Mouse (Mus musculus) forebrain, embryonic 16.5 days (tissue): ENCODE results near the gene Gm28374. TPM values are rescaled to one million over a fixed set of nuclear protein-coding genes. Genes with fewer than 3 reads are reported as not detected.
A peak's percentile ranks its signal among the peaks of the same experiment; 100 is the strongest.

Experiments used
- ATAC-seq: fragments of 200-750 bp; cut with Nextera tagmentation; 2 replicates; pipeline ENCODE4 v1.8.0; 2017; ENCODE audit warnings: mild to moderate bottlenecking, moderate library complexity
- H3K27ac ChIP-seq: fragments of 300-500 bp; sonication (generic); 2 replicates; pipeline ENCODE4 v1.5.1; 2014; ENCODE audit warnings: low read length, control low read depth
- H3K27me3 ChIP-seq: fragments of 300-500 bp; sonication (generic); replicated peaks from 2 replicates; pipeline ENCODE4 v1.6.1; 2014; ENCODE audit warnings: low read length; ENCODE audit not compliant: control insufficient read depth, insufficient read depth
- H3K36me3 ChIP-seq: fragments of 300-500 bp; sonication (generic); 2 replicates; pipeline ENCODE4 v1.6.1; 2014; ENCODE audit not compliant: control insufficient read depth, insufficient read depth
- H3K4me1 ChIP-seq: fragments of 300-500 bp; sonication (generic); replicated peaks from 2 replicates; pipeline ENCODE4 v1.6.1; 2014; ENCODE audit warnings: low read length; ENCODE audit not compliant: control insufficient read depth, insufficient read depth
- H3K4me2 ChIP-seq: fragments of 300-500 bp; sonication (generic); 2 replicates; pipeline ENCODE4 v1.6.1; 2014; ENCODE audit warnings: mild to moderate bottlenecking, low read length, control low read depth
- H3K4me3 ChIP-seq: fragments of 300-500 bp; sonication (generic); replicated peaks from 2 replicates; pipeline ENCODE4 v1.5.1; 2014; ENCODE audit warnings: mild to moderate bottlenecking, low read length, control low read depth
- H3K9ac ChIP-seq: fragments of 300-500 bp; sonication (generic); replicated peaks from 2 replicates; pipeline ENCODE4 v1.6.1; 2014; ENCODE audit warnings: low read depth, low read length, control low read depth
- H3K9me3 ChIP-seq: fragments of 300-500 bp; sonication (generic); 2 replicates; pipeline ENCODE4 v1.6.1; 2016; ENCODE audit warnings: low read length; ENCODE audit not compliant: control insufficient read depth
- WGBS: fragments of 180-500 bp; shearing (Covaris S2); extraction: QIAGEN DNeasy Blood & Tissue Kit; methylation state at CpG from one replicate; pipeline ENCODE4 v1.1.7; 2014; 5-methylcytosine and 5-hydroxymethylcytosine counted together
- polyA plus RNA-seq: library from polyadenylated mRNA; unstranded; fragments of >200 nt; fragmentation: Nextera tagmentation; extraction: Ambion mirVana; gene quantifications from 2 replicates; pipeline ENCODE4 v1.2.1, GENCODE M21; 2015

Gm28374 gene
- polyA plus RNA-seq, 1 experiment from 2014 or later, result 3.1 TPM

DNA sequence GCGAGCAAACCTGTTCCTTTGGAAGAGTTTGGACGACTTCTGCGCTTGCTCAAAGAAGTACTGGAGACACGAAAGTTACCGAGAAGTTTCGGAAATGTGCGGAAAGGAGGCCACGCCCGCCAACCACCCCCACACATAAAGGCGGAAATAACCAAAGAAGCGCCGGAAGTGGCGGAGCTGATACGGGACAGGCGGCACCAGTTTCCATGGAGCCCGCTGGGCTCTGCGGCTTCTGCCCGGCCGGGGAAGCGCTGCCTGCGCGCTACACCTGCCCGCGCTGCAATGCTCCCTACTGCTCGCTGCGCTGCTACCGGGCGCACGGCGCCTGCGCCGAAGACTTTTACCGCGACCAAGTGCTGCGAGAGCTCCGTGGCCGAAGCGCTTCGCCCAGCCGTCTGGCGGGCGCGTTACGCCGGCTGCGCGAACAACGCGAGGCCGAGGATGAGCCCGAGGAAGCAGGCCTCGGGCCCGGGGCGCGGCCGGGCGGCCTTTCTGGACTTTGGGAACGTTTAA is 21.0 kb downstream of the Gm28374 start, which contains the start of gene Znhit2:
Gene Znhit2 (plus strand): TSS at position 172 of the 513 bp plus-strand sequence.
- peak within 1 kb of the TSS; percentile 100 for H3K4me2 ChIP-seq
- H3K9me3 ChIP-seq, result no peaks in the 10 kb centered on the region
- H3K4me3 ChIP-seq, result peak within 1 kb of the TSS; percentile 90
- peak; percentile 79 for ATAC-seq
- H3K36me3 ChIP-seq, result no peaks in the 10 kb centered on the region
- peak within 1 kb of the TSS; percentile 91 for H3K9ac ChIP-seq
- under 1% methylated on average over 58 of the region's 58 CpGs for WGBS
- H3K4me1 ChIP-seq, result peaks cover 40% of the 10 kb centered on the region
- peak within 1 kb of the TSS; percentile 82 for H3K27ac ChIP-seq
- no peaks in the 10 kb centered on the region for H3K27me3 ChIP-seq

DNA sequence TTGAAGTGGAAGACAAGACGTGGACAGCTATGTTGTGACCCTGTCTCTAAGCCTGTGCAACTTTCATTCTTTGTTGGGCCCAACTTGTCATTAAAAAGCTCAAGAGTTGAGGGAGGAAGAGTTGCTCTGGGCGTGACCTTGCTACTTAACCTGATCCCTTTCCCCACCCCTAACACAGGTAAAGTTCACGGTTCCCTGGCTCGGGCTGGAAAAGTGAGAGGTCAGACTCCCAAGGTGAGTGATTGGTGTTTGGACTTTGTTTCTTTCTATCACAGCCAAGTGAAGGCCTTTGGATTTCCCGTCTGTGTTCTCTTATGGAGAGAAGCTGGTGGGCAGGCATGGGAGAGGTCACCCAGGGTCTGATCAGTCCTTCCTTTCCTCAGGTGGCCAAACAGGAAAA is 23.1 kb downstream of the Gm28374 start:
- no peaks in the 10 kb centered on the region for H3K9me3 ChIP-seq
- 83% methylated on average over 5 of the region's 5 CpGs for WGBS
- no peak overlapping the region for H3K4me3 ChIP-seq
- no peak overlapping the region for H3K27ac ChIP-seq
- H3K4me2 ChIP-seq, result peak overlapping the region; percentile 93; the same call in 1 of the 2 replicates
- no peaks in the 10 kb centered on the region for H3K27me3 ChIP-seq
- H3K4me1 ChIP-seq, result peaks cover 39% of the 10 kb centered on the region
- ATAC-seq, result no peak
- H3K9ac ChIP-seq, result no peak overlapping the region
- no peaks in the 10 kb centered on the region; the same call in 1 of the 2 replicates for H3K36me3 ChIP-seq

DNA sequence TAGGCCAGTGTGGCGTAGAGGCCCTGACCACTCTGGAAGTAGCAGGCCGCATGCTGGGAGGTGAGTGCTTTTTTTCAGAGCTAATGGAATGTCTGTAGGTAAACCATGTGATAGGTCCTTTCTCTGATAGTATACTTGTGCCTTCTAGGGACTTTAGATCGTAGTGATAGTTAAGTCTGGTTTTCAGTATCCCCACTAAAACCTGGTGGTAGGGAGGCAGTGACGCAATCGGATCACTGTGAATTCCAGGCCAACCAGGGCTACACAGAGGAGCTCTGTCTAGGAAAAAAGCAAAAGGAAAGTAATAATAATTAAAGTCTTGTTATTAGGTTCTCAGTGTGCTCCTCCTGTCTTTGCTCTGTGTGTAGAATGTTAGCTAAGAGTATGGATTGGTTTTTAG is 23.5 kb downstream of the Gm28374 start:
- Histone ChIP-seq H3K4me3 (peak overlapping the region; percentile 85), H3K4me1 (peaks cover 39% of the 10 kb centered on the region), H3K9ac (peak overlapping the region; percentile 85), H3K9me3 (no peaks in the 10 kb centered on the region), H3K27me3 (no peaks in the 10 kb centered on the region), H3K4me2 (peak overlapping the region; percentile 93), H3K27ac (no peak overlapping the region), H3K36me3 (peaks cover 3% of the 10 kb centered on the region; the same call in 1 of the 2 replicates)
- no peak for ATAC-seq
- WGBS, result 35% methylated on average over 5 of the region's 5 CpGs

DNA sequence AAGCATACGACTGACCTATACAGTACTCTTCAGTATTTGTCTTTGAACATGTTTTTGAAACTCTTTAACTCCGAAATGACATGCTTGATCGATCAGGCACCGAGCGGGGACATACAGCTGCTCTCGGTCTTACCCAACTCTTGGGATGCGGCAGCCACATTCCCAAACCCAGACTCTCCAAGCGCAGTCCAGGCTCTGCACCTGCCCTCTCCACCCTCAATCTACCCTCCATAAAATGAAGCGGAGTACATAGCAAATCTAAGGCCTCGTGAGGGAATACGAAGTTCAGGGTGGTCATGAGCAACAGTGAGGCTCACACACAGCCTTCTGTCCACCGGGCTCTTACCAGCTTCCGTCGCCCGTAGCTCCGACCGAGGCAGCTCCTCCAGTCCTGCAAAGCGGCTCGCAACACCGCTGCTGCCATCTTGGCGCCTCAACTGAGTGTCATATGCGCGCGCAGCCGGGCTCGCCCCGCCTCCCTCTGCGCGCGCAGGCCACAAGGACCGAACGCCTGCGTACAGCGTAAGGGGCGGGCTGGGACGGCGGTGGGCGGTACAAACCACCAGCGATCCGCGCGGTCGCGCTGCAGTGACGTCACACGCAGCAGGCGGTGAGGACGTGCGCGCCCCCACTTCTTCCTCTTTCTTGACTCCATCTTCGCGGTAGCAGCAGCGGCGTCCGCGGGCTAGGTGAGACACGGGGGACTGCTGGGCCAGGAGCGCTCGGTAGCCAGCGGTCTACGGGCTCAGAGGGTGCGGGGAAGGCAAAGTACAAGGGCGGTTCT is 24.6 kb downstream of the Gm28374 start, which contains the start of the genes Mrpl49 and Fau:
Gene Mrpl49 (minus strand): TSS at position 473 of the 784 bp plus-strand sequence.
Gene Fau (plus strand): TSS at position 532 of the 784 bp plus-strand sequence.
- H3K9me3 ChIP-seq, result no peaks in the 10 kb centered on the region
- H3K27ac ChIP-seq, result peak within 1 kb of the TSS; percentile 64
- WGBS, result under 1% methylated on average over 63 of the region's 63 CpGs
- H3K27me3 ChIP-seq, result no peaks in the 10 kb centered on the region
- H3K9ac ChIP-seq, result peak within 1 kb of the TSS; percentile 85
- ATAC-seq, result peak; percentile 87
- peak within 1 kb of the TSS; percentile 85 for H3K4me3 ChIP-seq
- H3K36me3 ChIP-seq, result peaks cover 12% of the 10 kb centered on the region
- H3K4me2 ChIP-seq, result peak within 1 kb of the TSS; percentile 93
- H3K4me1 ChIP-seq, result peaks cover 34% of the 10 kb centered on the region

DNA sequence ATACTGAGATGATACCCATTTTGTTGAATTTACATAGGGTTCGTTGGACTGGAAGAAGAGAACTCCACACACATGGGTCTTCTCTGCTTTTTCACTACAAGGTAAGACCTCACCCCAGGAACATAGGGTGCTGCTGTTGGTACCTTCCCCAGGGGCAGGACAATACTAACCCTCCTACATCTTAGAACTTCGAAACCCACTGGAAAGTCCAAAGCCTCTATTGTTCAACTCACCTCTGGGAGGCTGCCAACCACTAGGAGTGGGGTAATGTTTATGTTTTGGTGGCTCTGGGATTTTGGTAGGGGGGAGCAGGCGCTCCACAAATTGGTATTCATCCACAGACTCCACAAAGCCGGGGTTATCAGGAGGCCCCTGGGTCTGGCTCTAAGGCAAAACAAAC is 25.4 kb downstream of the Gm28374 start:
- Histone ChIP-seq H3K36me3 (peaks cover 18% of the 10 kb centered on the region), H3K27me3 (no peaks in the 10 kb centered on the region), H3K4me1 (peaks cover 26% of the 10 kb centered on the region), H3K4me3 (peak overlapping the region; percentile 85), H3K4me2 (peak overlapping the region; percentile 86), H3K9ac (peak overlapping the region; percentile 85), H3K9me3 (no peaks in the 10 kb centered on the region), H3K27ac (no peak overlapping the region)
- 35% methylated on average over 4 of the region's 4 CpGs for WGBS
- ATAC-seq, result no peak

DNA sequence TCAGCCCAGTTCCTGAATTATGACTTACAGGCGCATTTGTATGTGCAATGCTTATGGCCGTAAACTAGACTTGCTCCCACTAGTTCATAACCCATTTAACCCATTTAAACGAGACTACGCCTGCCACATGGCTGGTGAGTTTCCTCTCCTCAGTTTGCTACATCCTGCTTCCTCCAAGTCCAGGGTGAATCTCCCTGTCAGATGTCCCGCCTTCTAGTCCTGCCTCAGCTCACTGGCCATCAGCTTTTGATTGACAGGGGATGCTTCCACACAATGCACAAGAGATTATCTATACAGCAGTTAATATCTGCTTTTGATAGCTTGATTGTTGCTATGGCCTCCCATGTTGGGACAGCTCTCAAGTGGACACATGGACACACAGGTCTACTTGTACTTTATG is 27.8 kb downstream of the Gm28374 start:
- Histone ChIP-seq H3K27me3 (no peaks in the 10 kb centered on the region), H3K4me3 (no peak overlapping the region), H3K4me1 (peaks cover 21% of the 10 kb centered on the region), H3K9me3 (no peaks in the 10 kb centered on the region), H3K36me3 (peaks cover 35% of the 10 kb centered on the region), H3K27ac (no peak overlapping the region), H3K9ac (no peak overlapping the region), H3K4me2 (no peak overlapping the region)
- no peak for ATAC-seq
- 90% methylated on average over 5 of the region's 5 CpGs for WGBS

DNA sequence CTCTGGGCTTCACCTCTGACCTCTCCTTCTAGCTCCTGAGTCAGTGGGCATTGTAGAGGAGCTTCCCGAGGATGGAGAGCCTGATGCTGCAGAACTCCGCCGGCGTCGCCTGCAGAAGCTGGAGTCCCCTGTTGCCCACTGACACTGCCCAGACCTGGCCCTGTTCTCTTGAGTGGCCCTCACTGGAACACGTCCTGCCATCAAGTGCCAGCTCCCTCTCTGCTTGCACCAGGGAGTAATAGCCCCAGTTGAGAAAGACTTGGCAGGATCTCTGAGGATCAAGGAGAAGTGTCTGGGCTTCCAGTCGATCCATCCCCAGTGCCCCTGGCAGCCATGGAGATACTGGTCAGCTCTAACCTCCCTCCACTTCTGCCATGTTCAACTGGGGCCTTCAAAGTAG is 29.5 kb downstream of the Gm28374 start:
- no peaks in the 10 kb centered on the region for H3K27me3 ChIP-seq

DNA sequence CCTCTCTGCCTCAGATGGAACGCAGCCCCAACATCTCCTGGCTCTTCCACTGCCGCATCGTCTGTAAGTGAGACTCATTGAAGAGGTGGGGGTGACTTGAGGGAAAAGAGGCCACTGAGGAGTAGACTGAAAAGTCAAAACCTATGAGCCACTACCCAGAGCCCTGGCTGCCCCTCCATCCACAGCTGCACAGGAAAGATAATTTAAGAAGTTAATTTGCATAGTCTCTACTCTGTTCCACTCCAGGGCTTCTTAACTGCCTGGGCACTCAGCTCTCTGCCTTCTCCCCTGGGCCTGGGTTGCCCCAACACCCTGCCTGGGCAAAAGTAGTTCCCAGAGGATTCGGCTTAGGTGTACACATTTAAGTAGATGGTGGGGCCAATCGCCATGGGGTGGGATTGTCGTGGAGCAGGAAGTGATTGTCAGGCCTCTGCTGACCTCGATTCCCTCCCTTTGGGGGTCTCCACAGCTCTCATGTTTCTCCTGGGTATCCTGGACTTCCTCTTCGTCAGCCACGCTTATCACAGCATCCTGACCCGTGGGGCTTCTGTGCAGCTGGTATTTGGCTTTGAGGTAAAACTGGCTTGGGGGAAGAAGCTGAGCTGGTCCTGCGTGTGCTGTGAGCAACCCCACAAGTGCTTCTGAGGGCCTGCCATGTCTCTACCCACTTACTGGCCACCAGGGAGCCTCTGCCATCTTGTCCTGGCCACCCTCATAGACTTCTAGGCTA is 33.2 kb downstream of the Gm28374 start:
- Histone ChIP-seq H3K27me3 (no peaks in the 10 kb centered on the region), H3K9me3 (no peaks in the 10 kb centered on the region), H3K4me1 (peaks cover 19% of the 10 kb centered on the region), H3K4me3 (no peak overlapping the region), H3K36me3 (peaks cover 37% of the 10 kb centered on the region), H3K4me2 (no peak overlapping the region), H3K9ac (no peak overlapping the region), H3K27ac (no peak overlapping the region)
- no peak for ATAC-seq
- 89% methylated on average over 11 of the region's 11 CpGs for WGBS

More for the DNA sequence above, 29.5 kb downstream of the Gm28374 start:
- ATAC-seq, result no peak
- no peak overlapping the region for H3K27ac ChIP-seq
- H3K4me3 ChIP-seq, result no peak overlapping the region
- WGBS, result 88% methylated on average over 7 of the region's 7 CpGs
- no peak overlapping the region for H3K4me2 ChIP-seq
- H3K9me3 ChIP-seq, result no peaks in the 10 kb centered on the region
- no peak overlapping the region for H3K9ac ChIP-seq
- H3K4me1 ChIP-seq, result peaks cover 19% of the 10 kb centered on the region
- peaks cover 38% of the 10 kb centered on the region for H3K36me3 ChIP-seq

DNA sequence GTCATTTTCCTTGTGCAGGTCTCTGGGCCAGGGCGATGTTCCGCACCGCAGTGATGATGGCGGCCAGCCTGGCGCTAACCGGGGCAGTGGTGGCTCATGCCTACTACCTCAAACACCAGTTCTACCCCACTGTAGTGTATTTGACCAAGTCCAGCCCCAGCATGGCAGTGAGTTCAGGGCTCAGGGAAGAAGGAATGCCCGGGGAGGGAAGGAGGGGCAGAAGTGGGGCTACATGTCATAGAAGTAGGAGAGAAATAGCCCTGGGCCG is 34.2 kb downstream of the Gm28374 start:
- ATAC-seq, result no peak
- H3K9me3 ChIP-seq, result no peaks in the 10 kb centered on the region
- peak overlapping the region; percentile 97 for H3K4me2 ChIP-seq
- no peak overlapping the region for H3K27ac ChIP-seq
- 89% methylated on average over 8 of the region's 8 CpGs for WGBS
- H3K9ac ChIP-seq, result no peak overlapping the region; the same call in 1 of the 2 replicates
- H3K36me3 ChIP-seq, result peaks cover 29% of the 10 kb centered on the region
- H3K4me3 ChIP-seq, result peak overlapping the region; percentile 80
- H3K27me3 ChIP-seq, result no peaks in the 10 kb centered on the region
- H3K4me1 ChIP-seq, result peaks cover 19% of the 10 kb centered on the region
